Mouse (Mus musculus): Measurements from ENCODE around the gene Odf2l. TPM values are rescaled to one million over a fixed set of nuclear protein-coding genes. Genes with fewer than 3 reads are reported as not detected.

The Odf2l gene
- total RNA-seq, 2 experiments from 2014 or later = 7.7 TPM

GRCm38 (mm10) chr3:145140236-145140635 lies 21.8 kb downstream of the Odf2l start:
- no peak for DNase-seq

- DNase-seq = no peak
Measured at GRCm38 (mm10) chr3:145142925-145143324, 24.5 kb downstream of the Odf2l start.

GRCm38 (mm10) chr3:145143856-145144255 lies 25.5 kb downstream of the Odf2l start:
- no peak for DNase-seq

GRCm38 (mm10) chr3:145146871-145147270 lies 28.5 kb downstream of the Odf2l start:
- no peak for DNase-seq

- DNase-seq = no peak
Measured at GRCm38 (mm10) chr3:145147483-145147882, 29.1 kb downstream of the Odf2l start.

GRCm38 (mm10) chr3:145147952-145148351 lies 29.6 kb downstream of the Odf2l start:
- no peak for DNase-seq

- DNase-seq = no peak
Measured at GRCm38 (mm10) chr3:145151092-145151491, 32.7 kb downstream of the Odf2l start.

GRCm38 (mm10) chr3:145151933-145152332 lies 33.5 kb downstream of the Odf2l start:
- DNase-seq = no peak

- DNase-seq = peak; percentile 58
Measured at GRCm38 (mm10) chr3:145156883-145157282, 38.5 kb downstream of the Odf2l start.

- DNase-seq = no peak
Measured at GRCm38 (mm10) chr3:145158441-145158840, 40.1 kb downstream of the Odf2l start.

- DNase-seq = no peak
Measured at GRCm38 (mm10) chr3:145166741-145167140, 48.4 kb downstream of the Odf2l start.

GRCm38 (mm10) chr3:145167766-145168165 lies 49.4 kb downstream of the Odf2l start:
- no peak for DNase-seq

GRCm38 (mm10) chr3:145168844-145169696 lies 50.7 kb downstream of the Odf2l start:
- DNase-seq = no peak

GRCm38 (mm10) chr3:145170028-145170427 lies 51.6 kb downstream of the Odf2l start:
- no peak for DNase-seq

- DNase-seq = no peak
Measured at GRCm38 (mm10) chr3:145170604-145171389, 52.4 kb downstream of the Odf2l start.

GRCm38 (mm10) chr3:145171390-145172060 lies 53.1 kb downstream of the Odf2l start:
- DNase-seq = no peak

GRCm38 (mm10) chr3:145184645-145185044 lies 66.3 kb downstream of the Odf2l start:
- no peak for DNase-seq

GRCm38 (mm10) chr3:145191972-145192371 lies 73.6 kb downstream of the Odf2l start:
- DNase-seq = no peak

- DNase-seq = no peak
Measured at GRCm38 (mm10) chr3:145195240-145195923, 77.0 kb downstream of the Odf2l start.

GRCm38 (mm10) chr3:145198050-145198449 lies 79.7 kb downstream of the Odf2l start:
- DNase-seq = no peak

All from gastrocnemius, postnatal 25 days (tissue).